Mouse (Mus musculus): Measurements from ENCODE around the gene Gm21789. TPM values are rescaled to one million over a fixed set of nuclear protein-coding genes. Genes with fewer than 3 reads are reported as not detected.
"Not testable (repeated sequence)": the region's sequence is repeated elsewhere in the genome, so short reads cannot be mapped to it uniquely, and the experiment has no call there.

The Gm21789 gene
- not detected in 2 replicates for polyA plus RNA-seq (2015; fragmentation: Nextera tagmentation; extraction: Ambion mirVana)

DNA sequence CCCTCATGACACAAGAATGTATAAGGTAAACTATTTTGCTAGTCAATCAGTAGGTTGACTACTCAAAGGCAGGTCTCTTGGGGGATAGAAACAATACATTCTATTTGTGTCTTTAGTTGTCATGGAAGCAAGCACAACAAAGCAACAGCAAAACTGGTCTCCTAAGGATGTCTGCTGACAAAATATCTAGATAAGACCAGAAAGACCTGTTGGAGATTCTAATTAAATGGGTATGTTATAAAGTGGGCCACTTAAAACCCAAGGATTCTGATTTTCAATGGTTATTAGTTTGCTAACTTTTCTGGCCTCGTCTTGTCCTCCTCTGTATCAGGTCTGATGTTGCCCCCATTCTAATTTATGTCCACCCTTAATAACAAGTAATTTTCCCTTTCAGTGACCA lies at the start of gene Gm21789:
TSS of gene Gm21789 (plus strand) at position 301 of the 400 bp plus-strand sequence.
- H3K4me3 ChIP-seq; H3K4me1 ChIP-seq; H3K36me3 ChIP-seq; H3K4me2 ChIP-seq; H3K9me3 ChIP-seq; ATAC-seq (ENCODE audit: borderline replicate concordance, extremely low read depth, low FRiP score, low TSS enrichment); H3K9ac ChIP-seq; H3K27me3 ChIP-seq; H3K27ac ChIP-seq: not testable (repeated sequence)
- WGBS = no CpG with 5 or more reads among the region's 1 CpGs

DNA sequence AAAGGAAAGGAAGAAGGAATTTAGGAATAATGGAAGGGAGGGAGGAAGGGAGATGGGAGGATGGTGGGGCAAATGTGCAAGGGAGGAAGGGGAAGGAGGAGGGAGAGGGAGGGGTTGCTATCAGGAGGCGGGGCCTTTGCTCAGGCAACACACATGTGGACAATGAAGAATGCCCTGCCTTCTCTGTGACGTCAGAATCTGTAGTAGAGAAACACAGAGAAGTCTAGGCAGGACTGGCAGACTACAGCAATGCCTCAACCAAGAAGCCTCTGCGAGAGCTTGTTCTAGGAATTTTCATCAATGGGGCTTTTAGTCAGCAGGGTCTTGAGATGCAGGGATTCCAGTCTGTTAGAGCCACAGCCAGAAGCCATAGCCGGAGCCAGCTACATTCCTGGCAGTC lies 47.2 kb upstream of the Gm21789 start, which contains the start of gene Btbd35f30:
TSS of gene Btbd35f30 (plus strand) at position 301 of the 400 bp plus-strand sequence.
- H3K4me1 ChIP-seq; H3K4me2 ChIP-seq; H3K27me3 ChIP-seq; H3K9me3 ChIP-seq; H3K27ac ChIP-seq; H3K9ac ChIP-seq; H3K4me3 ChIP-seq; ATAC-seq (ENCODE audit: borderline replicate concordance, extremely low read depth, low FRiP score, low TSS enrichment); H3K36me3 ChIP-seq: not testable (repeated sequence)
- no CpG with 5 or more reads among the region's 4 CpGs for WGBS

DNA sequence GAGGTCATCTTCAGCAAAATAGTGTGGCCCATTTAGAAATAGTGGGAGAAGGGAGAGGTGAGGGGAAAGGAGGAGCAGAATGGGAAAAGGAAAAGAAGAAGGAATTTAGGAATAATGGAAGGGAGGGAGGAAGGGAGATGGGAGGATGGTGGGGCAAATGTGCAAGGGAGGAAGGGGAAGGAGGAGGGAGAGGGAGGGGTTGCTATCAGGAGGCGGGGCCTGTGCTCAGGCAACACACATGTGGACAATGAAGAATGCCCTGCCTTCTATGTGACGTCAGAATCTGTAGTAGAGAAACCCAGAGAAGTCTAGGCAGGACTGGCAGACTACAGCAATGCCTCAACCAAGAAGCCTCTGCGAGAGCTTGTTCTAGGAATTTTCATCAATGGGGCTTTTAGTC lies 32.0 kb downstream of the Gm21789 start, which contains the start of gene Btbd35f5:
TSS of gene Btbd35f5 (plus strand) at position 301 of the 400 bp plus-strand sequence.
- H3K27ac ChIP-seq; ATAC-seq (ENCODE audit: borderline replicate concordance, extremely low read depth, low FRiP score, low TSS enrichment); H3K27me3 ChIP-seq; H3K9me3 ChIP-seq; H3K9ac ChIP-seq; H3K4me2 ChIP-seq; H3K4me3 ChIP-seq; H3K36me3 ChIP-seq; H3K4me1 ChIP-seq: not testable (repeated sequence)
- no CpG with 5 or more reads among the region's 3 CpGs for WGBS

Other genes starting within 250 kb of the Gm21789 start
- gene Btbd35f21, start 215.7 kb upstream of the Gm21789 start, polyA plus RNA-seq (2015; fragmentation: Nextera tagmentation; extraction: Ambion mirVana) = not detected in 2 replicates
- not detected in 2 replicates for gene Btbd35f30, start 47.1 kb upstream of the Gm21789 start, polyA plus RNA-seq (2015; fragmentation: Nextera tagmentation; extraction: Ambion mirVana)
- not detected in 2 replicates for gene Btbd35f5, start 32.1 kb downstream of the Gm21789 start, polyA plus RNA-seq (2015; fragmentation: Nextera tagmentation; extraction: Ambion mirVana)

All from lung, embryonic 15.5 days (tissue).